Mouse (Mus musculus): ENCODE results near the gene Cox7a2l. TPM values are rescaled to one million over a fixed set of nuclear protein-coding genes. Genes with fewer than 3 reads are reported as not detected.

The Cox7a2l gene
- polyA plus RNA-seq, 1 experiment: 253 TPM

- Histone ChIP-seq H3K4me3 (ENCODE audit: low read depth, low read length) (no peak overlapping the region), H3K4me1 (ENCODE audit: control insufficient read depth, insufficient read depth, low read length) (no peaks in the 10 kb centered on the region), H3K27me3 (ENCODE audit: control insufficient read depth, insufficient read depth, low read length, poor library complexity, severe bottlenecking) (no peaks in the 10 kb centered on the region), H3K9ac (ENCODE audit: low read depth, poor library complexity, severe bottlenecking) (no peak overlapping the region), H3K27ac (ENCODE audit: insufficient read depth, low read length) (no peak overlapping the region), H3K9me3 (replicated peaks; ENCODE audit: control insufficient read depth, insufficient read depth, low read length, poor library complexity, severe bottlenecking) (no peaks in the 10 kb centered on the region), H3K36me3 (ENCODE audit: control insufficient read depth, insufficient read depth, low read length, poor library complexity, severe bottlenecking) (peaks cover 12% of the 10 kb centered on the region)
- TF ChIP-seq CTCF (IDR thresholded peaks at IDR 0.05; ENCODE audit: low read depth, low read length) (no peak), EP300 (IDR thresholded peaks at IDR 0.05; ENCODE audit: insufficient read depth, low read depth, low read length) (no peak), POLR2A (IDR thresholded peaks at IDR 0.05; ENCODE audit: insufficient read depth, low read length) (no peak)
These were observed 34.2 kb downstream of the Cox7a2l start for GRCm38 (mm10) chr17:83482817-83483536.

DNA sequence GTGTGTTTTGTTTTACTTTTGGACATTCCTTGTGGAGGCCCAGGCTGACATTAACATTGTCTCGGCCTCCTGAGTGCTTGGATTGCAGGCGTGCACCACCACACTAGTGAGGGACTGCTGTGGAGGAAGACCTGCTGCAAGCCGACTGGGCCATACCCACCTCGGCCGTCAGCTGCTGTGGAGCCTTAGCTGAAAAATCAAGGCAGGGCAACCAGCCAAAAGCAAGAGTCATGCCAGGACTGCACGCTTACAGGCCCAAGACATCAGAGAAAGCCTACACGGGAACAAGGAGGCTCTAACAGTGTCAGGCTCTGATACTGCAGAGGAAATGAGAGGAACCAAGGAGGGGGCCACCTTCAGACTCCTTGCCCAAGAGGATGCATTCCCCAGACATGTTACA is 35.6 kb downstream of the Cox7a2l start:
- Histone ChIP-seq H3K9ac (ENCODE audit: low read depth, poor library complexity, severe bottlenecking) (no peak overlapping the region), H3K4me3 (ENCODE audit: low read depth, low read length) (no peak overlapping the region), H3K27me3 (ENCODE audit: control insufficient read depth, insufficient read depth, low read length, poor library complexity, severe bottlenecking) (no peaks in the 10 kb centered on the region), H3K36me3 (ENCODE audit: control insufficient read depth, insufficient read depth, low read length, poor library complexity, severe bottlenecking) (peaks cover 12% of the 10 kb centered on the region), H3K9me3 (replicated peaks; ENCODE audit: control insufficient read depth, insufficient read depth, low read length, poor library complexity, severe bottlenecking) (no peaks in the 10 kb centered on the region), H3K27ac (ENCODE audit: insufficient read depth, low read length) (no peak overlapping the region), H3K4me1 (ENCODE audit: control insufficient read depth, insufficient read depth, low read length) (peaks cover 3% of the 10 kb centered on the region)
- TF ChIP-seq POLR2A (IDR thresholded peaks at IDR 0.05; ENCODE audit: insufficient read depth, low read length) (no peak), CTCF (IDR thresholded peaks at IDR 0.05; ENCODE audit: low read depth, low read length) (no peak), EP300 (IDR thresholded peaks at IDR 0.05; ENCODE audit: insufficient read depth, low read depth, low read length) (no peak)

- H3K4me3 ChIP-seq (ENCODE audit: low read depth, low read length): no peak overlapping the region
- H3K9ac ChIP-seq (ENCODE audit: low read depth, poor library complexity, severe bottlenecking): no peak overlapping the region
- H3K9me3 ChIP-seq (replicated peaks; ENCODE audit: control insufficient read depth, insufficient read depth, low read length, poor library complexity, severe bottlenecking): no peaks in the 10 kb centered on the region
- TF ChIP-seq POLR2A (IDR thresholded peaks at IDR 0.05; ENCODE audit: insufficient read depth, low read length) (no peak), EP300 (IDR thresholded peaks at IDR 0.05; ENCODE audit: insufficient read depth, low read depth, low read length) (0 out of 2 replicates have a peak, but pooled peaks have one; percentile 38)
- peak overlapping the region; percentile 48; the same call in 1 of the 2 replicates for H3K27ac ChIP-seq (ENCODE audit: insufficient read depth, low read length)
- H3K36me3 ChIP-seq (ENCODE audit: control insufficient read depth, insufficient read depth, low read length, poor library complexity, severe bottlenecking): peaks cover 34% of the 10 kb centered on the region
- H3K27me3 ChIP-seq (ENCODE audit: control insufficient read depth, insufficient read depth, low read length, poor library complexity, severe bottlenecking): no peaks in the 10 kb centered on the region
- peaks cover 3% of the 10 kb centered on the region for H3K4me1 ChIP-seq (ENCODE audit: control insufficient read depth, insufficient read depth, low read length)
These were observed 40.0 kb downstream of the Cox7a2l start for GRCm38 (mm10) chr17:83477089-83477488.

DNA sequence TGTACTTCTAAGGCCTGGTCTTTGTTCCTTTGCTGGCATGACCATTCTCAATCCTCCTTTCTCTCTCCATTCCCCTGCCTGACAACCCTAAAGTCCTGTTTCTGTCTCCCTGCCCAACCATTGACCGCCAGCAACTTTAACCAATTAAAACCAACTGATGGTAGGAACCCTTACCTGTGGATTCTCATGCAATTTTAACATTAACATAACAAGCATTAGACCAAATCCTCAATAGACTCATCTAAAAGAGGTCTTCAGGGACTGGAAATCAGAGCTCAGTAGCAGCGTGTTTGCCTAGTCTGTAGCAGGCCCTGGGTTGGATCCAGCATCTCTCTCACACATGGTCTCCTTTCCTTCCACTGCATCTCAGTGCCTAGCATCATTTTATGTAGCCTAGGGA is 47.5 kb downstream of the Cox7a2l start:
- no peaks in the 10 kb centered on the region for H3K27me3 ChIP-seq (ENCODE audit: control insufficient read depth, insufficient read depth, low read length, poor library complexity, severe bottlenecking)
- no peak overlapping the region for H3K9ac ChIP-seq (ENCODE audit: low read depth, poor library complexity, severe bottlenecking)
- no peak overlapping the region for H3K4me3 ChIP-seq (ENCODE audit: low read depth, low read length)

GRCm38 (mm10) chr17:83466697-83467251 is 50.4 kb downstream of the Cox7a2l start:
- peaks cover 10% of the 10 kb centered on the region for H3K4me1 ChIP-seq (ENCODE audit: control insufficient read depth, insufficient read depth, low read length)
- TF ChIP-seq POLR2A (IDR thresholded peaks at IDR 0.05; ENCODE audit: insufficient read depth, low read length): no peak
- TF ChIP-seq EP300 (IDR thresholded peaks at IDR 0.05; ENCODE audit: insufficient read depth, low read depth, low read length): peak; percentile 27; the same call in 1 of the 2 replicates
- H3K4me3 ChIP-seq (ENCODE audit: low read depth, low read length): no peak overlapping the region
- no peaks in the 10 kb centered on the region for H3K27me3 ChIP-seq (ENCODE audit: control insufficient read depth, insufficient read depth, low read length, poor library complexity, severe bottlenecking)
- H3K36me3 ChIP-seq (ENCODE audit: control insufficient read depth, insufficient read depth, low read length, poor library complexity, severe bottlenecking): peaks cover 17% of the 10 kb centered on the region
- no peak overlapping the region for H3K9ac ChIP-seq (ENCODE audit: low read depth, poor library complexity, severe bottlenecking)
- H3K27ac ChIP-seq (ENCODE audit: insufficient read depth, low read length): peak overlapping the region; percentile 52; the same call in 1 of the 2 replicates
- no peaks in the 10 kb centered on the region for H3K9me3 ChIP-seq (replicated peaks; ENCODE audit: control insufficient read depth, insufficient read depth, low read length, poor library complexity, severe bottlenecking)

More for the DNA sequence above, 47.5 kb downstream of the Cox7a2l start:
- Histone ChIP-seq H3K27ac (ENCODE audit: insufficient read depth, low read length) (peak overlapping the region; percentile 68), H3K36me3 (ENCODE audit: control insufficient read depth, insufficient read depth, low read length, poor library complexity, severe bottlenecking) (peaks cover 33% of the 10 kb centered on the region), H3K9me3 (replicated peaks; ENCODE audit: control insufficient read depth, insufficient read depth, low read length, poor library complexity, severe bottlenecking) (no peaks in the 10 kb centered on the region), H3K4me1 (ENCODE audit: control insufficient read depth, insufficient read depth, low read length) (peaks cover 10% of the 10 kb centered on the region)
- TF ChIP-seq POLR2A (IDR thresholded peaks at IDR 0.05; ENCODE audit: insufficient read depth, low read length) (no peak), EP300 (IDR thresholded peaks at IDR 0.05; ENCODE audit: insufficient read depth, low read depth, low read length) (no peak), CTCF (IDR thresholded peaks at IDR 0.05; ENCODE audit: low read depth, low read length) (no peak)

GRCm38 (mm10) chr17:83465969-83466368 is 51.2 kb downstream of the Cox7a2l start:
- no peak overlapping the region for H3K27ac ChIP-seq (ENCODE audit: insufficient read depth, low read length)
- no peak overlapping the region for H3K9ac ChIP-seq (ENCODE audit: low read depth, poor library complexity, severe bottlenecking)
- no peaks in the 10 kb centered on the region for H3K27me3 ChIP-seq (ENCODE audit: control insufficient read depth, insufficient read depth, low read length, poor library complexity, severe bottlenecking)
- TF ChIP-seq EP300 (IDR thresholded peaks at IDR 0.05; ENCODE audit: insufficient read depth, low read depth, low read length): no peak
- no peak for TF ChIP-seq POLR2A (IDR thresholded peaks at IDR 0.05; ENCODE audit: insufficient read depth, low read length)
- no peak for TF ChIP-seq CTCF (IDR thresholded peaks at IDR 0.05; ENCODE audit: low read depth, low read length)
- no peak overlapping the region for H3K4me3 ChIP-seq (ENCODE audit: low read depth, low read length)
- H3K36me3 ChIP-seq (ENCODE audit: control insufficient read depth, insufficient read depth, low read length, poor library complexity, severe bottlenecking): peaks cover 15% of the 10 kb centered on the region
- no peaks in the 10 kb centered on the region for H3K9me3 ChIP-seq (replicated peaks; ENCODE audit: control insufficient read depth, insufficient read depth, low read length, poor library complexity, severe bottlenecking)
- H3K4me1 ChIP-seq (ENCODE audit: control insufficient read depth, insufficient read depth, low read length): peaks cover 10% of the 10 kb centered on the region

All from ES-Bruce4 (cell line).